Mouse (Mus musculus) heart, embryonic 16.5 days (tissue): ENCODE results near the gene Psmc2. TPM values are rescaled to one million over a fixed set of nuclear protein-coding genes. Genes with fewer than 3 reads are reported as not detected.

ENCODE experiments used
- ATAC-seq: fragments of 200-750 bp; cut with Nextera tagmentation; replicated peaks from 2 replicates; pipeline ENCODE4 v1.8.0; 2017; ENCODE audit warnings: moderate number of reproducible peaks; ENCODE audit not compliant: insufficient read depth, low FRiP score; ENCODE audit errors: extremely low read depth
- H3K27ac ChIP-seq: fragments of 300-500 bp; sonication (generic); 2 replicates; pipeline ENCODE4 v1.5.1; 2014; ENCODE audit warnings: mild to moderate bottlenecking, low read length, control low read depth, moderate library complexity
- H3K27me3 ChIP-seq: fragments of 300-500 bp; sonication (generic); 2 replicates; pipeline ENCODE4 v1.6.1; 2014; ENCODE audit warnings: low read length, mixed read lengths; ENCODE audit not compliant: control insufficient read depth, insufficient read depth
- H3K36me3 ChIP-seq: fragments of 300-500 bp; sonication (generic); 2 replicates; pipeline ENCODE4 v1.6.1; 2014; ENCODE audit not compliant: control insufficient read depth, insufficient read depth
- H3K4me1 ChIP-seq: fragments of 300-500 bp; sonication (generic); 2 replicates; pipeline ENCODE4 v1.6.1; 2014; ENCODE audit warnings: low read length, mixed read lengths; ENCODE audit not compliant: control insufficient read depth, insufficient read depth
- H3K4me2 ChIP-seq: fragments of 300-500 bp; sonication (generic); 2 replicates; pipeline ENCODE4 v1.6.1; 2014; ENCODE audit warnings: low read depth, mild to moderate bottlenecking, control low read depth, low read length
- H3K4me3 ChIP-seq: fragments of 300-500 bp; sonication (generic); 2 replicates; pipeline ENCODE4 v1.5.1; 2014; ENCODE audit warnings: mild to moderate bottlenecking, control low read depth, low read length
- H3K9ac ChIP-seq: fragments of 300-500 bp; sonication (generic); 2 replicates; pipeline ENCODE4 v1.6.1; 2014; ENCODE audit warnings: low read length, control low read depth
- H3K9me3 ChIP-seq: fragments of 300-500 bp; sonication (generic); replicated peaks from 2 replicates; pipeline ENCODE4 v1.6.1; 2016; ENCODE audit warnings: low read length; ENCODE audit not compliant: control insufficient read depth
- WGBS: fragments of 180-500 bp; shearing (Covaris S2); extraction: QIAGEN DNeasy Blood & Tissue Kit; methylation state at CpG from one replicate; pipeline ENCODE4 v1.1.7; 2014; 5-methylcytosine and 5-hydroxymethylcytosine counted together
- polyA plus RNA-seq: library from polyadenylated mRNA; unstranded; fragments of >200 nt; fragmentation: Nextera tagmentation; extraction: Ambion mirVana; gene quantifications from 2 replicates; pipeline ENCODE4 v1.2.1, GENCODE M21; 2015

The Psmc2 gene
- polyA plus RNA-seq = 138 and 139 TPM in 2 replicates

DNA sequence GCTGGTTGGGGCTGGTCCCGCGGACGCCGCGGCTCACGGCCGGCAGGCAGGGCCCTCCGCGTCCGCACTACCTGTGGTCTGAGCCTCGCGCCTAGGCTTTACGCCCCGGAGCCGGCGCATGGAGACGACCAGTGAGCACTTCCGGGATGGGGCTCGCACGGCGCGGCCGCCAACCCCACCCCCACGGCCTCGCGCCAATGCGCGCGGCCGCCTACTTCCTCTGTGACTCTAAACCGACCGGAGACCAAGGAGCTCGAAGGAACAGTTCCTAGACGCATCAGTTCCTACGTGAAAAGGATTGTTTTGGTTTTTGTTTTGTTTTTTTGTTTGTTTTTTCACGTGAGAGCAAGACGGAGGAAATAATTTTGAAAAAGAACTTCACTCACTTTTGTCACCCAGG is at the start of gene Psmc2, which contains the start of gene Dnajc2:
Psmc2 (plus strand) TSS at position 231 of the 400 bp plus-strand sequence.
Dnajc2 (minus strand) TSS at position 199 of the 400 bp plus-strand sequence.
- Histone ChIP-seq H3K4me3 (peak within 1 kb of the TSS; percentile 87), H3K36me3 (peaks cover 24% of the 10 kb centered on the region), H3K9ac (peak within 1 kb of the TSS; percentile 98), H3K27ac (peak within 1 kb of the TSS; percentile 70), H3K9me3 (no peaks in the 10 kb centered on the region), H3K4me2 (peak within 1 kb of the TSS; percentile 87), H3K4me1 (peaks cover 8% of the 10 kb centered on the region), H3K27me3 (no peaks in the 10 kb centered on the region)
- under 1% methylated on average over 37 of the region's 37 CpGs for WGBS
- ATAC-seq = peak; percentile 94

DNA sequence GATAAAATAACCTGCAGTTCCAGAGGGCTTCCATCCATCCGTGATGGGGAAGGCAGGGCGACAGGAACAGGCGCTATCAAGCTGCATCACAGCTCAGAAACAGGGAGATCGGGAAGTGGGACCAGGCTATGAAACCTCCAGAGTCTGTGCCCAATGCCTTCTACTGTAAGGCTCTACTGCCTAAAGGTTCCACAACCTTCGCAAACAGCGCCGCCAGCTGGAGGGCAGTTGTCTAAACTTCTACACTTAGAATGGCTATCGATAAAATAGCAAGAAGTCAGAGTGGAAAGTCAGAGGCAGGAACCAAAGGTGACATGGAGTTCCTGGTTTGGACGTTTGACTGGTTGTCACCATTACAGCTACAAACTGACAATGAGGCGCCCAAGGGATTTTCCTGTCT is 49.5 kb upstream of the Psmc2 start:
- Histone ChIP-seq H3K9me3 (no peaks in the 10 kb centered on the region), H3K27me3 (no peaks in the 10 kb centered on the region), H3K4me1 (peaks cover 14% of the 10 kb centered on the region), H3K9ac (peak overlapping the region; percentile 57), H3K36me3 (peaks cover 10% of the 10 kb centered on the region), H3K4me3 (peak overlapping the region; percentile 45), H3K4me2 (peak overlapping the region; percentile 51), H3K27ac (no peak overlapping the region)
- WGBS = 27% methylated on average over 10 of the region's 10 CpGs
- ATAC-seq = peak; percentile 28; the same call in 1 of the 2 replicates

GRCm38 (mm10) chr5:21736046-21736445 is 49.0 kb upstream of the Psmc2 start:
- Histone ChIP-seq H3K4me2 (no peak overlapping the region), H3K9me3 (no peaks in the 10 kb centered on the region), H3K4me1 (peaks cover 14% of the 10 kb centered on the region), H3K27me3 (no peaks in the 10 kb centered on the region), H3K4me3 (no peak overlapping the region), H3K9ac (no peak overlapping the region), H3K27ac (no peak overlapping the region), H3K36me3 (peaks cover 13% of the 10 kb centered on the region)
- 81% methylated on average over 11 of the region's 11 CpGs for whole genome bisulfite sequencing
- no peak for ATAC-seq

GRCm38 (mm10) chr5:21736956-21737585 is 48.0 kb upstream of the Psmc2 start, which contains the start of gene Pmpcb:
Pmpcb (plus strand) TSS chr5:21737141.
- Histone ChIP-seq H3K9me3 (no peaks in the 10 kb centered on the region), H3K4me3 (peak within 1 kb of the TSS; percentile 83), H3K36me3 (peaks cover 23% of the 10 kb centered on the region)

DNA sequence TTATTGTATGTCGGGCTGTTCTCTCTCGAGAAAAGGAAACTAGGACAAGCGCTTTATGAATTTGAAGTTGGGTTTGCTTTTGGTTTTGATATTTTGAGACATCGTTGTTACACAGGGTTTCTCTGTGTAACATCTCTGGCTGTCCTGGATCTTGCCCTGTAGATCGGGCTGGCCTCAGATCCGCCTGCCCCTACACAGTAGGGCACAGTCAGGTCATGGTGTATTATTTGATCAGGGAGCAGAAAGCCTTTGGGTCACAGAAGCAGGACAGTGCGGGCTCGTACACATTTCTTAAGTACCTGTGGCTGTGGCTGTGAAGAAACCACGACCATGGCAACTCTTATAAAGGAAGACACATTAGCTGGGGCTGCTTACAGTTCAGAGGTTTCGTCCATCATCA is 47.5 kb upstream of the Psmc2 start:
- no peaks in the 10 kb centered on the region for H3K9me3 ChIP-seq
- H3K36me3 ChIP-seq = peaks cover 25% of the 10 kb centered on the region
- no peak for ATAC-seq
- WGBS = 19% methylated on average over 10 of the region's 10 CpGs
- H3K27me3 ChIP-seq = no peaks in the 10 kb centered on the region
- peaks cover 11% of the 10 kb centered on the region for H3K4me1 ChIP-seq
- peak overlapping the region; percentile 91 for H3K9ac ChIP-seq
- peak overlapping the region; percentile 83 for H3K4me3 ChIP-seq
- peak overlapping the region; percentile 96 for H3K4me2 ChIP-seq
- H3K27ac ChIP-seq = no peak overlapping the region; the same call in 1 of the 2 replicates

More at GRCm38 (mm10) chr5:21736956-21737585, 48.0 kb upstream of the Psmc2 start, which contains the start of gene Pmpcb:
- no peaks in the 10 kb centered on the region for H3K27me3 ChIP-seq
- peak within 1 kb of the TSS; percentile 91 for H3K9ac ChIP-seq
- under 1% methylated on average over 42 of the region's 42 CpGs for WGBS
- peaks cover 14% of the 10 kb centered on the region for H3K4me1 ChIP-seq
- peak; percentile 62 for ATAC-seq
- peak within 1 kb of the TSS; percentile 54; the same call in 1 of the 2 replicates for H3K27ac ChIP-seq
- peak within 1 kb of the TSS; percentile 96 for H3K4me2 ChIP-seq

DNA sequence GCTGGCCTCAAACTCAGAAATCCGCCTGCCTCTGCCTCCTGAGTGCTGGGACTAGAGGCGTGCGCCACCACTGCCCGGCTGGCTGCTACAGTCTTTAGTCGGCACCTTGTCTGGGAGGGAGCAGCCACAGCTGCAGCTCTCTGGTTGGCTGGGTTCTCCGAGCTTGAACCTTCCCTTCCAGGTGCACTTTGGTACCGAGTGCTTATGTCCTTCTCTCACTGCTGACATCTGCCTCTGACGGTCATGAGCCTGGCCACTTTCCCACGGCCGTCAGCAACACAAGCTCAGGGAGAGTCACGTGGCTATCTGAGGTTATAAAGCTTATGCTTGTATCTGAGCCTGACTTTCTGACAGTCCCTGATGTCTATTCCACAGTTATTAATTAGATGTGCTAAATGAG is 46.0 kb upstream of the Psmc2 start:
- Histone ChIP-seq H3K27ac (no peak overlapping the region), H3K4me3 (no peak overlapping the region), H3K9me3 (no peaks in the 10 kb centered on the region), H3K4me2 (no peak overlapping the region), H3K36me3 (peaks cover 39% of the 10 kb centered on the region), H3K9ac (no peak overlapping the region), H3K27me3 (no peaks in the 10 kb centered on the region), H3K4me1 (peaks cover 11% of the 10 kb centered on the region)
- WGBS = 86% methylated on average over 11 of the region's 11 CpGs
- ATAC-seq = no peak

GRCm38 (mm10) chr5:21739881-21740280 is 45.2 kb upstream of the Psmc2 start:
- no peaks in the 10 kb centered on the region for H3K9me3 ChIP-seq
- ATAC-seq = no peak
- no peaks in the 10 kb centered on the region for H3K27me3 ChIP-seq
- no peak overlapping the region for H3K9ac ChIP-seq
- H3K4me3 ChIP-seq = no peak overlapping the region
- no peak overlapping the region for H3K27ac ChIP-seq
- peaks cover 46% of the 10 kb centered on the region for H3K36me3 ChIP-seq
- WGBS = 89% methylated on average over 13 of the region's 13 CpGs
- H3K4me1 ChIP-seq = peaks cover 11% of the 10 kb centered on the region
- H3K4me2 ChIP-seq = no peak overlapping the region

GRCm38 (mm10) chr5:21743606-21744005 is 41.5 kb upstream of the Psmc2 start:
- Histone ChIP-seq H3K4me3 (no peak overlapping the region), H3K9ac (no peak overlapping the region), H3K36me3 (peaks cover 77% of the 10 kb centered on the region), H3K4me2 (no peak overlapping the region), H3K27ac (no peak overlapping the region), H3K4me1 (no peaks in the 10 kb centered on the region), H3K9me3 (no peaks in the 10 kb centered on the region), H3K27me3 (no peaks in the 10 kb centered on the region)
- WGBS = 94% methylated on average over 10 of the region's 10 CpGs
- no peak for ATAC-seq

DNA sequence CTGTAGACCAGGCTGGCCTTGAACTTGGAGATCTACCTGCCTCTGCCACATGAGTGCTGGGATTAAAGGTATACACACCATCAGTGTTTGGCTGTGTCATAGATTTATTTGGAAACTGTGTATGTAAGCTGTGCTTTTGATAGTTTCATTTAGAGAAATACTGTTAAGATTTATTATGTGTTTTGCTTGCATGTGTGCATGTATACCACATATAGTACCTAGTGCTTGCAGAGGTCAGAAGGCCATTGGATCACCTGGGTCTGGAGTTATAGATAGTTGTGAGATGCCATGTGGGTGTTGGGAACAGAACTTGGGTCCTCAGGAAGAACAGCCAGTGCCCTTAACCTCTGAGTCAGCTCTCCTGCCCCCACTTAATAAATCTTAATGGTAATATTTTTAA is 40.4 kb upstream of the Psmc2 start:
- H3K9ac ChIP-seq = no peak overlapping the region

More for the DNA sequence above, 40.4 kb upstream of the Psmc2 start:
- H3K9me3 ChIP-seq = no peaks in the 10 kb centered on the region
- H3K4me3 ChIP-seq = no peak overlapping the region
- H3K4me1 ChIP-seq = no peaks in the 10 kb centered on the region
- no peak overlapping the region for H3K27ac ChIP-seq
- H3K27me3 ChIP-seq = no peaks in the 10 kb centered on the region
- H3K36me3 ChIP-seq = peaks cover 83% of the 10 kb centered on the region
- ATAC-seq = no peak
- H3K4me2 ChIP-seq = no peak overlapping the region
